Mouse (Mus musculus): Measurements from ENCODE around the gene Gm49630.
"Not testable (repeated sequence)": the region's sequence is repeated elsewhere in the genome, so short reads cannot be mapped to it uniquely, and the experiment has no call there.

Gene Gm49630

DNA sequence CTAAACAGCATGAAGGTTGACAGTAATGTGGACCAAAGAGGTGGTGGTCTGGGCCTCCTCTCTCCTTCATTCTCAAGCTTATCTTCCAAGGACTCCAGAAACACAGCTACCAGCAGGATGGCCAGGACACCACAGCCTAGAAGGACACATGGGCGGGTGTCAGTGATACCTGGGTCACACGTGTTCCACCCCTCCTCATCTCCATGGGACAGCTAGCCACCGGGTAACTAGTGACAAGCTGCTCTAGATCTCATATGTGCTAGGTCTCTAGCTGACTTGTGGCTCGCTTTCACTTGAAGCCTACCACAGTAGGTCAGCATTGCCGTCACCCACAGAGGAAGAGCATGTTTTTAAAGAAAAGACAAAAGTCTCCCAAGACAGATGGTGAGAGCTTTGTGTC lies at the start of gene Gm49630:
Gm49630 (minus strand) TSS at position 101 of the 400 bp plus-strand sequence.
- not testable (repeated sequence) for DNase-seq (ENCODE audit: low spot score)

DNA sequence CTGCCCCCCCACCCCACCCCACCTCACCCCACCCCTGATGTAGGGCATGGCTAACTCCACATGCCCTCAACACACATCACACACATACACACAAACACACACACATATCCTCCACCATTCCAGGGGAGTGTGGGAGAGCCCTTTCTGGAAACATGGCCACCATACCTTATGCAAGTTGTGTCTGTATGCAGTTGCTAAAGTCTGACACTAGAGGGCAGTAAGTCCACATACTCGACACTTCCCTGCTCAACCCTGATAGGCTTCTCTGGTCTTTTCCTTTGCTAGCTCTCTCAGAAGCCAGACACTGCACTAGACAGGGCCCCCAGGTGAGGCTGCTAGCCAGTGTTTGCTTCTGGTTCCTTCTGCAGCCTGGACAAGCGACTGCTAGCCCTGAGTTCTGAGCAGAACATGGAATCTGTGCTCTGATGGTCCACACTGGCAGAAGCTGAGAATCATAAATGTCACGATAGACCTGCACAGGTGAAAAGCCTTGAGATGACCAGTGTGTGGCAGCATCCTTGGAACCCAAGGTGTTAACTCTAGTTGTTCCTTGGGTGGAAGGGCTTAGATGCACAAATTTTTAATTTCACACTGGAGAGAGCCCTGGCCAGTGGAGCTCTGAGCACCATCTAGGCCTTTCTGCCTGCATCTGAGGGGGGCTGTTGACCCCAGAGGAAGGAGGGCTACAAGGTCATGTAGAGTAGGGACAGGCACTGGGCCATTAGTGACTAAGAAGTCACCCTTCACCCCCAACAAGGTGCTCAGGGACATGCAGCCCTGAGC lies 48.6 kb upstream of the Gm49630 start:
- not testable (repeated sequence) for DNase-seq (ENCODE audit: low spot score)

DNA sequence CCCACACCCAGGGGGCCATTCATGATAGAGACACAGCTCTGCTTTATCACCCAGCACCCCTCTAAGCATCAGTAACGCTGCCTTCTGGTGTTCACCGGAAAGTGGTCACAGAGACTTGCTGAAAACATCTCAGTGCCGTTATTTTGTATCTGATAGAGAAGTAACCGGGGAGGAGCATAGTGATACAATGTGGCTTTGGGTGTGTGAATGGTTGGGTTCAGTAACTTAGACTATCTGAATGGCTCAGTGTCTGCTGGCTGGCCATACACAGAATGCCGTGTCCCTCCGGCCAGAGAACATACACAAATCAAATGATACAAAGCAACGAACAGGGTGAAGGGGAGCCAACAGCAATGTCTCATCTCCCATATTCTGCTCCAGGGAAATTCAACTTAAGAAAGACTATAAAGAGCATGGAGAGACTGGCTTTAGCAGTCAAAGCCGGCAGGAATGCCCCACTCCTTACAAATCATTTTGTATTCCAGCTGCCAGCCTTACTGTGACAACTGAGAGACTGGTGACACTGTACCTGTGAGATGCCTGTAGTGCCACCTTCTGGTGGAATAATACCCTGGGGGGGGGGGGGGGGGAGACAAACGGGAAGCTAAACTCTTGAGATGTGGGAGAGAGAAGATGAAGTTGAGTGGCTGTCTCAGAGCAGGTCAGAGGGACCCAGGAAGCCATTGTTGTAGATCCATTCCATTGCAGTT lies 43.0 kb upstream of the Gm49630 start:
- DNase-seq (ENCODE audit: low spot score), result not testable (repeated sequence)

DNA sequence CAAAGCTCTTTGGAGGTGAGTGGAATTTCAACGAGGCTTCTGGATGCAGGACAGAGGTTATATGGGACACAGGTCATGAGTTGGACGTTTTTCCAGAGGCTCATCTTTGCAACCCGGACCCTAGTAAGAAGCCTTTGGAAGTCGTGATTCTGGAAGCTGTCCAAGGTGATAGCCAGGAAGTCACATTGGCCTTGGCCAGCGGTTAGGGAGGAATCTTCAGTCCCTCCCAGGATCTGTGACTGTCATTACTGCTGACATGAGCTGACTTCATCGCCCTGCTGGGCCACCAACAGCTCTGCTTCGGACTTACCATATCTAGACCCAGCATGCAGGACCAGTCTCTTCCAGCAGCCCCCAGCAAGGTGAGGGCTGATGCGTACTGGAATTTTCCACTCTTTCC lies 41.6 kb upstream of the Gm49630 start:
- not testable (repeated sequence) for DNase-seq (ENCODE audit: low spot score)

DNA sequence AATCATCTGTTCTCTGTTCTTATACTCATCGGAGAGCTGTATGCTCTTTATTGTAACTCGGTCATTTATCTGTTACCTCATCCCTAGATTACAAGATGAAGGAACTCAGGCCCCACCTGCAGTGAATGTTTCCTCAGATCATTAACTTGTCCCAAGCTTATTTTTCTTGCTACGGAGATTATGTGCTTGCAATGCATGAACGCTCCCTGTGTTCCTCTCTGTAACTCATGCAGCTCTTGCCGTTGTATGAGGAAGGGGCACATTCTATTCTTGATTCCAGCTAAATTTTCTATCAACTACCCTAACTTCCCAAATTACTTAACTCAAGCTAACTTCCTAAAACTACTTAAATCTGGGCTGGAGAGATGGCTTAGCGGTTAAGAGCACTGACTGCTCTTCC lies 28.0 kb upstream of the Gm49630 start:
- not testable (repeated sequence) for DNase-seq (ENCODE audit: low spot score)

DNA sequence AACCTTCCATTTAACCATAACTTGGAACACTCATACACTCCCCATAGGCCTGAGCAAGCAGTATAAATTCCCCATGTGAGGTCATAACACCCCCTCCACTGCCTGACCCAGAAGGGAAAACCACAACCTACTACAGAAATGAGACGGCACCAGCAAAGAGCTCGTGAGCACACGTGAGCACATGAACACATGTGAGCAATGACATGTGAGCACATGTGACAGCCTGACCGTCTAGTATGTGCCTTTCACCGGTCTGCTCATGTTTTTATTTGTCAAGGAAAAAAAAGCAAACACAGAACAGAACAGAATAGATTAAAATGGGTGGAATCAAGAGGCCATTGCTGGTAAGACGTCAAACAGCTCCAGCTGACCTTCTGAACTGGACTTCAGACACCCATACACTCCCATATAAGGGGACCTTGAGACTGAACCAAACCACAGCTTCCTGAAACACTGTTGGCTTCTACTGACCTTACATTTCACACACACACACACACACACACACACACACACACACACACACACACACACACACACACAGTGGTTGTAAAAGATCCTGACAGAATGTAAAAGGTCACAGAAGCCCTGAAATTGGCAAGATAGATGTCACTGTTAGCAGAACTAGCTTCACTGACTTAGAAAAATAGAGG lies 26.5 kb upstream of the Gm49630 start:
- not testable (repeated sequence) for DNase-seq (ENCODE audit: low spot score)

DNA sequence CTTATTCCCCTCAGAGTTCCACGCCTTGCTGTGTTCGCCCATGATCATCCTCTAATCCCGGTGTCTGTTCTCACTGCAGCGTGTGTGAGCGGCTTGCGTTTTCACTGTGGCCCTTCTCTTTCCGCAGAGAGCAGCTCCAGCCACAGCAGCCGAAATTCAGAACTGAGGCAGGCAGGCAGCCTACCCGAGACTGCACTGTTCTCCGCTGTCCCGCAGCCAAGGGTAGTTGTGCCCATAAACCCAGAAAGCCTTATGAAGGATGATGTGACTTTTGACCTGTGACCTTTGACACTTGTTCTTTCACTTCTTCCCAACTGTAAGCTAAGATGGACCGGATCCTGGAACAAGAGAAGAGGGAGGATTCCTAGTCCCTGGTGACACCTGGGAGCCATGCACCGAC lies 25.3 kb upstream of the Gm49630 start:
- not testable (repeated sequence) for DNase-seq (ENCODE audit: low spot score)

DNA sequence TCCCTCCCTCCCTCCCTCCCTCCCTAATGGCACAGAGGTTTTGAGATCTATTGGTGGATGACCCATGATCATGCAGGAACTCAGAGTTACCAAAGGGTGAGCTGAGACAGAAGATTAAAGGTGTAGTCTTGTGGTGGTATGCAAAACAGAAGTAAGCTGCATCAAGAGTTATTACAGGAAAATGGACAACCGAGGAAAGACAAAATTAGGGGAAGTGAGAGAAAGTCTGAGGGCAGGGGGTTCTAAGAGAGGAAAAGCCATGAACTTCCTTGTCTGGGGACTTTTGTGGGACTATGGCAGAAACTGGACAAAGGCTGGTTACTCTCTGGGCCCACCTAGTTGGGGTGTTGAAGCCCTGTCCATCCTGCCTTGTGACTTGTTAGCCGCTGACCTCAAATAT lies 24.5 kb upstream of the Gm49630 start:
- not testable (repeated sequence) for DNase-seq (ENCODE audit: low spot score)

DNA sequence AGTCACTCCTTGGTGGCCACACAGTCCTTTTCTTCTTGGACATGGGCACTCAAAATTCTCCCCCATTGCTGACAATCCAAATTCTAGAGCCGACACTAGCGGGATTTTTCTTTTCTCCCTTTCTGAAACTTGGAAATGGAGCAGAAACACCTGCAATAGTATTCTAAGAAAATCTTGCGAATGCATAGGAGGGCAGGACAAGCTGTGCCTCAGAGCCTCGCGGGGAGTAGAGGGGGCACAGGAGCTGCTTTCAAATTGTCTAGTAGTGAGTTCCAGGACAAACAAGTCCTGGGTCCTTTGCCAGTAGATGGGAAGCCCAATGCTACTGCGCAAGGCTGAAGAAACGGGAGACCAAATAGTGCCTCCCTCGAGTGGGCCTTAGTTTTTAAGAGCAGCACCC lies 23.9 kb upstream of the Gm49630 start:
- not testable (repeated sequence) for DNase-seq (ENCODE audit: low spot score)

DNA sequence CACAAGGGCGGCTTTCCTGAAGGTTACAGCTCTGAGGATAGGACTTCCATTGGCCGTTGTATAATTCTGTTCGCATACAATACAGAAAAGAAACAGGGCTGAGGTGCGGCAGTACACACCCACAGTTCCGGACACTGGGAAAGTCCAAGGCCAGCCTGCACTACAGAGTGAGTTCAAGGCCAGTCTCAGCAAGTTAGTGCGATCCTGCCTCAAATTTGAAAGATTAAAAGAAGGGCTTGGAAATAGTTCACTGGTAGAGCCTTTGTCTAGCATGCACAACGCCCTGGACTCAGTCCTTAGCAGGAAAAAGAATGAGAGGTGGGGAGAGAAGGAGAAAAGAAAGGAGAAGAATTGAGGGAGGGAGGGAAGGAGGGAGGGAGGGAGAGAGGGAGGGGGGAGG lies 23.3 kb upstream of the Gm49630 start:
- not testable (repeated sequence) for DNase-seq (ENCODE audit: low spot score)

DNA sequence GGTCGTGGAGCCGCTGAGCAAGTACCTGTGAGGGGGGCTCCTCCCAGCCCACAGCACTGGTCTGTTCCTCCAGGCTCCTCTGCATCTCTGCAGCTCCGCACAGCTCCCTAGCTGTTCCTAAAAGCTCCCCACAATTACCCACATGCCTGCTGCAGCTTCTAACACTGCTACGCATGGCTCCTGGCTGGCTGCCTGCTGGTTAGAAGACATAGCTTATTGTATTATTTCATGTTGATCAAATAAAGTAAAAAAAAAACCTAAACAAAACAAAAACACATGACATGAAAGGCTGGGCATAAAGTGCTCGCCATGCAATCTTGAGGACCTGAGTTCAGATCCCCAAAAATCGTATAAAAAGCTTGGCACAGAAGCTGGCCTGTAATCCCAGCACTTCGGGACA lies 18.1 kb upstream of the Gm49630 start:
- DNase-seq (ENCODE audit: low spot score), result not testable (repeated sequence)

DNA sequence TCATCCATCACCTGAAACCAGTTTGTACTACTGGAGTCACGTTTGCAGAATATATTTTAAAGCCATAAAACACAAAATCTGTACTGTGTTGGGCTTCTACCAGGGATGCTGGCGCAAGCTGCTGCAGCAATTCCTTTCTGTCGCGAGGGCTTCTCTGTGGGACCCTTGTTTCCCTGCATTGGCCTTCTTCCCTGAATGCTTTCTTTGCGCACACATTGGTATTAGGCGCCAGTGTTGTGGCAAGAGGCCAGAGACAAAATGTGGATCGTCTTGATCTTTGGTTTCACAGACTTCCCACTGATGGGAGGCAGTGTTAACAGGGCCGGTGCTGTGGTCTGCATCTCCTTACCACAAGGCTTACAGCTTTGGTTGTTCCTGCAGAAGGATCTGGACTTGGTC lies 17.2 kb upstream of the Gm49630 start:
- not testable (repeated sequence) for DNase-seq (ENCODE audit: low spot score)

DNA sequence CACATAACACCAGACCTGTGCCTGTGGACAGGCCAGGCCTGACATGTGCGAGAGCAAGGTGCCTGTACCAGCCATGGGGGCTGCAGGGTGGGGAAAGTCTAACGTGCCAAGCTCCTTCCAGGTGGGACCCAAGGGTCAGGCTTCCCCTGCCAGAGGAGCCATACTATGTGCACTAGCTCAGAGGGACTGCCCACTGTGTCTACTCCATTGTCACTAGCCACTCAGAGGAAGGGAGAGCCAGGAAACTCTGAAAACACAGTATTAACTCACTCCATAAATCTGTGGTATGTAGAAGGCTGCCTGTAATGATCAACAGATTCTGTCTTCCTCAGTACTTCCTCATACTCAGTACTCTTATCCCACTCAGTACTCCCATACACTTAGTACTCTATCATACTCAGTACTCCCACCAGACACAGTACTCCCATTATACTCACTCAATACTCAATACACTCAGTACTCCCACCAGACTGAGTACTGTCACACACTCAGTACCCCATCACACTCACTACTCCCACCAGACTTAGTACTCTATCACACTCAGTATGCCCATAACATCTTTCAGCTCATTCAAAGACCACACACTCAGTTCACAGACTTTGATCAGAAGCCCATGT lies 16.7 kb upstream of the Gm49630 start:
- DNase-seq (ENCODE audit: low spot score), result not testable (repeated sequence)

DNA sequence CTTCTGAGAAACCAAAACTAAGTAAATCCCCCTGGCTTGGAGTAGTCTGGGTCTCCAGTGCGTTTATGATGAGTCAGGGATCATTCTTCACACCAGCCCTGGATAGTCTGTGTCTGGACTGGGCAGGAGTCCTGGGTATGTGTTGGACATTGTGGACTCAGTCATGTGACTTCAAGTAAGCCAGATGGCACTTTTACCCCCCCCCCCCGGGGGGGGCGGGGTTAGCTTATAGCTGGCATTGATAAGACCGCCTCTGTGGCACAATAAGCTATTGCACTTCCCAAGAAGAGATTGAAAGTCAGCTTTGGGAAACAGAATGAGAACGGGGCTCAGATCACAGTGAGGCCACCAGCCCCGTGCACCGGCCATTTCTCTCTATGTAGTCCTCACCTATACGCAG lies 14.2 kb upstream of the Gm49630 start:
- not testable (repeated sequence) for DNase-seq (ENCODE audit: low spot score)

DNA sequence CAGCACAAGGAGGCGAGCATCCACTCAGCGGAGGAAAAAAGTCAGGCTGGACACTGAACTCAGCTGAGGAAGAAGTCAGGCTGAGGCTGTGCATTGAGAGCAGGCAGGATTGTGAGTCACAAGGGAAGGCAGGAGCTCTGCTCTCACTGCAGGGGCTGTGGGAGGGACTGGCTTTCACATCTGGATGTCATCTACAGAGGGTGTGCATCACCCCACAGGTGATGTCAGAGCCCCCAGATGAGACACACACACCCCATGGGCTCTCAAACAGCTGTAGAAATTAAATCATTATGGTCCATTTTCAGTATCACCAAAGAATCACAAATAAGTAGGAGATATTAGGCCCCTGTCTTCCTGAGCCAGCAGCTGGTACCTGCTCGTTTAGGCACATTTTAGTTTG lies 13.6 kb upstream of the Gm49630 start, which contains the start of gene Unc93a2:
Unc93a2 (minus strand) TSS at position 101 of the 400 bp plus-strand sequence.
- DNase-seq (ENCODE audit: low spot score), result not testable (repeated sequence)

DNA sequence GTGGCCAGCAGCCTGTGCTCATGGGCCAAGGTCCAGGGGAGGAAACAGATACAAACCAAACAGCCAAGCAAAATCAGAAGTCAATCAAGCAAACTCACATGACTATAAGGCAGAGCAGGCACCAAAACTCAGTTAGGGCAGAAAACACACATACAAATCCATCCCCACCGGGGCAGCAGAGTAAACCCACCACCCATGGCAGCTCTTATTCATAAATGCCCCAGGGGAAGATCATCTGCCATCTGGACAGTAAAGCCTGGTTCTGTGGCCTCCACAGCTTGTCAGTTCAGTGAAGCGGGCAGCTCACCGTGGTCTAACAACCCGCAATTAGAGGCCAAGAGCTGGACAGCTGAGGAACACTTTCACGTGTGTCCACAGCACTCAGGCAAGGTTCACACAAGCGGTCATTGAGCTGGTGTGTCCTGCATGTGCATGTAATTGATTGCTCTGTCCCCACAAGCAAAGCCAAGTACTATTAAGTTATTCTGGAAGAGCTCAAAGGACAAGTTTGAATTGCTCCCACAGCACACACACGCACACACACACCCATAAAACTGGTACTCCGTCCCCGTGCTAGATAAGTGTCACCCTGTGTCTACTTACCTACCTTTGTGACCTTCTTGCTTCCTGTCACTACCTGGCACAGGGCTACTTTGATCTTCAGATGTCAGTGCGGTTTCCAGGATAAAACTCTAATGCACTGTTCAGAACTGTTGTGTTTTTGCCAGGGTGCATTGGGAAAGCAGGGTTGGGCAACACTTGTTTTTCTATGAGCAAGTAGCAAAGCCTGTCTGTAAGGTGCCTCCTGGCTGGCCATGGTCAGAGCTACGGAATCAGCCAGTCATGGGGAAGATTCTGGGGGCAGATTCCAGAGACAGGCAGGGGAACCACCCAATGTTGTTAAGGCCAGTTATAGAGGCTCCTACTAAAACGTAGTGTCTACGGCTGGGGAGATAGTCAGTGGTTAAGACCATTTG lies 11.7 kb upstream of the Gm49630 start:
- not testable (repeated sequence) for DNase-seq (ENCODE audit: low spot score)

DNA sequence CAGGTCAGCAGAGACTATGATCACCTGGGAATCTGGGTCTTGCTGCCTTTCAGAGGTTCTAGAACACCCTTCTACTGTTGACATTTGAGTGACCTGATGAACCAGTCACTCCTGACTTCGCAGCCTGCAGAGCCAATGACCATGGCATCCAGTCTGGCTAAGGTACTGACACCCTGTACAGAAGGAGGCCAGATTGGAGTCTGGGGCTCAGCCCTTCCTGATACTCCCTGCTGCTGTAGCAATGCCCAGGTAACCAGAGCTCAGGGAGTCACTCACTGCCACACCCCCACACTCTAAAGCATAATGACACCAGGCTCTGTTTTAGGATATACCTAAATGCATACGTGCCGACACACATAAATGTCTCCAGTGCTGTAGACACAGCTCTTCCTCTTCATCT lies 10.9 kb upstream of the Gm49630 start:
- DNase-seq (ENCODE audit: low spot score), result not testable (repeated sequence)

DNA sequence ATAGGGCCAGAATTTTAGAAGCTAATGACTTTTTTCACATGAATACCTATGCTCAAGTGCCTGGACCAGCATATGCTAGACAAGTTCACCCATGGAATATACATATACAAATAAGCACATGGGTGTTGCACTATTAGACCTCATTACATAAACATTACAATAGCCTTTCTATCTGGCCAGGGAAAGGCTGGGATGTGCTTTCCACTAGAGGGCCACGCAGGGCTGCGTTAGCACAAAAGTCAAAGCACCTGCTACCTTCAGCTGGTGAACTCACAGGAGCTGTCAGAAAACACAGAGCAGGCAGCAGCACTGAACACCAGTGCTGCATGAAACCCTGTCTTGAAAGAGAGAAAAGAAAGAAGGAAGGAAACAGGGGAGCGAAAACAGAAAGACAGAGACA lies 6.1 kb upstream of the Gm49630 start:
- not testable (repeated sequence) for DNase-seq (ENCODE audit: low spot score)

DNA sequence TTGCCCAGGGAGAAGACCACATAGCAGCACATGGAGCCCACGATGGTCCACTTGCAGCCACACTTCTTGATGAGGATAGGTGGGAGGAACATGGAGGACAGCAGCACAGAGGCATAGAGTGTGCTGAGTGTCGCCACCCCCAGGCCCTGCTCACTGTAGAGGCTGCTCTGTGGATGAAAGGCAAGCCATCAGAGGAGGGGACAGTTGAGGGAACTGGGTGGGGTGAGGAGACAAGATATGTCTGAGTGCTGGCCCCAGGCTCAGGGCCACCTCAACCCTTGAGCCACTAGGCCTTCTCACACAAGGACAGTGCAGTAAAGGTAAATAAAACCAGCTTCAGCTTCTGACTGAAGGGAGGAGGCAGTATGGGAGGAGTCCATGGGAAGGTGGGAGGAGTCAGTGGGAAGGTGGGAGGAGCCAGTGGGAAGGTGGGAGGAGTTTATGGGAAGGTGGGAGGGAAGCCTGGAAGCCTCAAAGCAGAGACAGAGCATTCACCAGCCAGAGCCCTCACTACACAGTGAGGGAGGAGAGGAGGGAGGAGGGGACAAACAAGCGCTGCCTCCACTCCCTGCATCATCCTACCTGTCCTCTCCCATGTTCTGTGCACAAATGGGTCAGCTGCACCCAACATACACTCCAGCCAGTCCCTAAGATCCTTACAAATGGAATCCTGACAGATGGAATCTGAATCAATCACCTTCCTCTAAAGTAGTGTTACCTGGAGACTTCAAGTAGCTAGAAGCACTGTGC lies 5.3 kb upstream of the Gm49630 start:
- not testable (repeated sequence) for DNase-seq (ENCODE audit: low spot score)

DNA sequence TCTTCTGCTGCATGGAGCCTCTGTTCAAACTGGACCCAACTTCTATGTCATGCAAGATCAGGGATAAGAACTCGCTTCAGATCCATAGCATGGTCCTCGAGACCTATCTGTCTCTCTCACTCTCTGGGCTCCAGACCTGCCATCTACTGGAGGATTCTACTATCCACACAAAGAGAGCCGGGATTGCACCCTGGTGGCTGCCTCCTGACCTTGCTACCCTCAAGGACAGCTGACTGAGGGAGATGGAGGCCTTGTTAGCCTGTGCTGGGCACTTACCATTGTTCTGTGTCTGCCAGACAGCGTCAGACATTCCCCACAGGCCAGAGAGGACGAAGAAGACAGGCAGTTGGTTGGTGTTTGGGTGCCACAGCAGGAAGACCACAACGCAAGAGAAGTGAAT lies 2.4 kb downstream of the Gm49630 start:
- not testable (repeated sequence) for DNase-seq (ENCODE audit: low spot score)
